Mouse (Mus musculus) embryo, embryonic 10.5 days (tissue): ENCODE measurements at regions not wholly inside any gene's neighbourhood (a gene's known extent, or its start where the extent isn't known, plus 50 kb on each side); places are given as distances from the start of the nearest gene placed in this dataset.

Experiments
- DNase-seq: peaks from one replicate; pipeline ENCODE4 v3.0.0-alpha.2; 2015; ENCODE audit warnings: low spot score

GRCm38 (mm10) chr11:17630172-17630553, 323.5 kb downstream of the Etaa1 start:
- DNase-seq = no peak

GRCm38 (mm10) chr11:17637158-17637557, 316.5 kb downstream of the Etaa1 start:
- peak; percentile 61 for DNase-seq

GRCm38 (mm10) chr11:17639922-17640321, 313.8 kb downstream of the Etaa1 start:
- DNase-seq = no peak

GRCm38 (mm10) chr11:17647441-17647840, 306.2 kb downstream of the Etaa1 start:
- no peak for DNase-seq

GRCm38 (mm10) chr11:17651389-17652156, 302.1 kb downstream of the Etaa1 start:
- DNase-seq = no peak

GRCm38 (mm10) chr11:17655840-17656239, 297.8 kb downstream of the Etaa1 start:
- no peak for DNase-seq

GRCm38 (mm10) chr11:17657720-17658119, 296.0 kb downstream of the Etaa1 start:
- DNase-seq = no peak

GRCm38 (mm10) chr11:17658289-17658688, 295.4 kb downstream of the Etaa1 start:
- DNase-seq = no peak

GRCm38 (mm10) chr11:17658717-17659116, 295.0 kb downstream of the Etaa1 start:
- no peak for DNase-seq

- no peak for DNase-seq
Observed at GRCm38 (mm10) chr11:17663893-17664292, 289.8 kb downstream of the Etaa1 start.

GRCm38 (mm10) chr11:17665624-17666552, 287.8 kb downstream of the Etaa1 start:
- no peak for DNase-seq

- no peak for DNase-seq
Observed at GRCm38 (mm10) chr11:17680998-17681397, 272.7 kb downstream of the Etaa1 start.

- DNase-seq = peak; percentile 73
Observed at GRCm38 (mm10) chr11:17685711-17686113, 268.0 kb downstream of the Etaa1 start.

GRCm38 (mm10) chr11:17686806-17687205, 266.9 kb downstream of the Etaa1 start:
- DNase-seq = peak; percentile 6

- DNase-seq = peak; percentile 8
Observed at GRCm38 (mm10) chr11:17694145-17694544, 259.5 kb downstream of the Etaa1 start.

- DNase-seq = no peak
Observed at GRCm38 (mm10) chr11:17708769-17709168, 244.9 kb downstream of the Etaa1 start.

GRCm38 (mm10) chr11:17722051-17722450, 231.6 kb downstream of the Etaa1 start:
- no peak for DNase-seq

- DNase-seq = no peak
Observed at GRCm38 (mm10) chr11:17727258-17728034, 226.2 kb downstream of the Etaa1 start.

GRCm38 (mm10) chr11:17733075-17733474, 220.6 kb downstream of the Etaa1 start:
- DNase-seq = no peak

GRCm38 (mm10) chr11:17734519-17734918, 219.2 kb downstream of the Etaa1 start:
- DNase-seq = no peak

GRCm38 (mm10) chr11:17738879-17739278, 214.8 kb downstream of the Etaa1 start:
- peak; percentile 20 for DNase-seq

GRCm38 (mm10) chr11:17743821-17744220, 209.9 kb downstream of the Etaa1 start:
- DNase-seq = no peak
